Mouse (Mus musculus): ENCODE data around the gene Pom121l2. TPM values are rescaled to one million over a fixed set of nuclear protein-coding genes. Genes with fewer than 3 reads are reported as not detected.
A peak's percentile ranks its signal among the peaks of the same experiment; 100 is the strongest.

Gene Pom121l2
- polyA plus RNA-seq, 1 experiment from 2014 or later: 0.31 TPM

- no peak overlapping the region for H3K27ac ChIP-seq (replicated peaks; ENCODE audit: low read depth, low read length)
- peak overlapping the region; percentile 49 for H3K4me3 ChIP-seq (ENCODE audit: low read depth, low read length)
- H3K4me2 ChIP-seq (ENCODE audit: low read depth, severe bottlenecking): peak overlapping the region; percentile 91
- no peaks in the 10 kb centered on the region for H3K9me3 ChIP-seq (ENCODE audit: control insufficient read depth, low read length)
- peaks cover 86% of the 10 kb centered on the region for H3K27me3 ChIP-seq (ENCODE audit: control insufficient read depth, insufficient read depth, low read length)
- 0 out of 2 replicates have a peak overlapping the region, but pooled peaks have one; percentile 5 for H3K9ac ChIP-seq (ENCODE audit: low read length)
- under 1% methylated on average over 45 of the region's 45 CpGs for WGBS
- peak; percentile 71 for DNase-seq (ENCODE audit: low spot score)
- H3K36me3 ChIP-seq (ENCODE audit: control insufficient read depth, insufficient read depth, low read length): no peaks in the 10 kb centered on the region
- no peaks in the 10 kb centered on the region; the same call in 1 of the 2 replicates for H3K4me1 ChIP-seq (ENCODE audit: control insufficient read depth, insufficient read depth, low read length)
- ATAC-seq (ENCODE audit: insufficient number of reproducible peaks, low FRiP score, low TSS enrichment, low read depth): peak; percentile 84
These were observed 24.8 kb downstream of the Pom121l2 start for GRCm38 (mm10) chr13:22005605-22006333.

- H3K9ac ChIP-seq (ENCODE audit: low read length): no peak overlapping the region
- DNase-seq (ENCODE audit: low spot score): peak; percentile 78
- under 1% methylated on average over 38 of the region's 38 CpGs for WGBS
These were observed 25.5 kb downstream of the Pom121l2 start for GRCm38 (mm10) chr13:22006334-22007120.

GRCm38 (mm10) chr13:22007121-22007510, 26.1 kb downstream of the Pom121l2 start:
- Histone ChIP-seq H3K9ac (ENCODE audit: low read length) (no peak overlapping the region), H3K36me3 (ENCODE audit: control insufficient read depth, insufficient read depth, low read length) (no peaks in the 10 kb centered on the region), H3K27ac (replicated peaks; ENCODE audit: low read depth, low read length) (no peak overlapping the region), H3K4me2 (ENCODE audit: low read depth, severe bottlenecking) (peak overlapping the region; percentile 91), H3K4me1 (ENCODE audit: control insufficient read depth, insufficient read depth, low read length) (no peaks in the 10 kb centered on the region; the same call in 1 of the 2 replicates), H3K9me3 (ENCODE audit: control insufficient read depth, low read length) (no peaks in the 10 kb centered on the region), H3K4me3 (ENCODE audit: low read depth, low read length) (peak overlapping the region; percentile 49), H3K27me3 (ENCODE audit: control insufficient read depth, insufficient read depth, low read length) (peaks cover 82% of the 10 kb centered on the region)
- WGBS: 2% methylated on average over 18 of the region's 18 CpGs
- DNase-seq (ENCODE audit: low spot score) (no peak), ATAC-seq (ENCODE audit: insufficient number of reproducible peaks, low FRiP score, low TSS enrichment, low read depth) (no peak)

More at GRCm38 (mm10) chr13:22006334-22007120, 25.5 kb downstream of the Pom121l2 start:
- Histone ChIP-seq H3K4me2 (ENCODE audit: low read depth, severe bottlenecking) (peak overlapping the region; percentile 91), H3K27ac (replicated peaks; ENCODE audit: low read depth, low read length) (no peak overlapping the region), H3K27me3 (ENCODE audit: control insufficient read depth, insufficient read depth, low read length) (peaks cover 85% of the 10 kb centered on the region), H3K9me3 (ENCODE audit: control insufficient read depth, low read length) (no peaks in the 10 kb centered on the region), H3K4me3 (ENCODE audit: low read depth, low read length) (peak overlapping the region; percentile 49), H3K4me1 (ENCODE audit: control insufficient read depth, insufficient read depth, low read length) (no peaks in the 10 kb centered on the region; the same call in 1 of the 2 replicates), H3K36me3 (ENCODE audit: control insufficient read depth, insufficient read depth, low read length) (no peaks in the 10 kb centered on the region)
- ATAC-seq (ENCODE audit: insufficient number of reproducible peaks, low FRiP score, low TSS enrichment, low read depth): peak; percentile 87

- 51% methylated on average over 7 of the region's 7 CpGs for WGBS
- no peak for DNase-seq (ENCODE audit: low spot score)
- Histone ChIP-seq H3K27ac (replicated peaks; ENCODE audit: low read depth, low read length) (no peak overlapping the region), H3K4me1 (ENCODE audit: control insufficient read depth, insufficient read depth, low read length) (no peaks in the 10 kb centered on the region; the same call in 1 of the 2 replicates), H3K9me3 (ENCODE audit: control insufficient read depth, low read length) (no peaks in the 10 kb centered on the region), H3K36me3 (ENCODE audit: control insufficient read depth, insufficient read depth, low read length) (no peaks in the 10 kb centered on the region), H3K4me2 (ENCODE audit: low read depth, severe bottlenecking) (no peak overlapping the region; the same call in 1 of the 2 replicates), H3K9ac (ENCODE audit: low read length) (no peak overlapping the region), H3K27me3 (ENCODE audit: control insufficient read depth, insufficient read depth, low read length) (peaks cover 85% of the 10 kb centered on the region), H3K4me3 (ENCODE audit: low read depth, low read length) (no peak overlapping the region)
- no peak for ATAC-seq (ENCODE audit: insufficient number of reproducible peaks, low FRiP score, low TSS enrichment, low read depth)
These were observed 26.9 kb downstream of the Pom121l2 start for GRCm38 (mm10) chr13:22007872-22008271.

GRCm38 (mm10) chr13:22008707-22009106, 27.7 kb downstream of the Pom121l2 start:
- Histone ChIP-seq H3K27me3 (ENCODE audit: control insufficient read depth, insufficient read depth, low read length) (peaks cover 78% of the 10 kb centered on the region), H3K27ac (replicated peaks; ENCODE audit: low read depth, low read length) (no peak overlapping the region), H3K9me3 (ENCODE audit: control insufficient read depth, low read length) (no peaks in the 10 kb centered on the region), H3K9ac (ENCODE audit: low read length) (no peak overlapping the region), H3K4me1 (ENCODE audit: control insufficient read depth, insufficient read depth, low read length) (no peaks in the 10 kb centered on the region; the same call in 1 of the 2 replicates), H3K4me2 (ENCODE audit: low read depth, severe bottlenecking) (no peak overlapping the region), H3K36me3 (ENCODE audit: control insufficient read depth, insufficient read depth, low read length) (no peaks in the 10 kb centered on the region), H3K4me3 (ENCODE audit: low read depth, low read length) (no peak overlapping the region)
- ATAC-seq (ENCODE audit: insufficient number of reproducible peaks, low FRiP score, low TSS enrichment, low read depth) (no peak), DNase-seq (ENCODE audit: low spot score) (no peak)
- 80% methylated on average over 3 of the region's 3 CpGs for WGBS

- Histone ChIP-seq H3K9me3 (ENCODE audit: control insufficient read depth, low read length) (no peaks in the 10 kb centered on the region), H3K36me3 (ENCODE audit: control insufficient read depth, insufficient read depth, low read length) (no peaks in the 10 kb centered on the region), H3K4me2 (ENCODE audit: low read depth, severe bottlenecking) (no peak within 1 kb of the TSS), H3K27me3 (ENCODE audit: control insufficient read depth, insufficient read depth, low read length) (peaks cover 76% of the 10 kb centered on the region), H3K27ac (replicated peaks; ENCODE audit: low read depth, low read length) (no peak within 1 kb of the TSS), H3K9ac (ENCODE audit: low read length) (no peak within 1 kb of the TSS), H3K4me1 (ENCODE audit: control insufficient read depth, insufficient read depth, low read length) (no peaks in the 10 kb centered on the region; the same call in 1 of the 2 replicates), H3K4me3 (ENCODE audit: low read depth, low read length) (no peak within 1 kb of the TSS)
- ATAC-seq (ENCODE audit: insufficient number of reproducible peaks, low FRiP score, low TSS enrichment, low read depth): no peak
- 46% methylated on average over 7 of the region's 7 CpGs for WGBS
- DNase-seq (ENCODE audit: low spot score): no peak
These were observed 28.6 kb downstream of the Pom121l2 start, which contains the start of gene Prss16 for GRCm38 (mm10) chr13:22009642-22010041. TSS of gene Prss16 (minus strand) at chr13:22009742.

GRCm38 (mm10) chr13:22013716-22014115, 32.7 kb downstream of the Pom121l2 start:
- H3K4me1 ChIP-seq (ENCODE audit: control insufficient read depth, insufficient read depth, low read length): no peaks in the 10 kb centered on the region
- no peaks in the 10 kb centered on the region for H3K9me3 ChIP-seq (ENCODE audit: control insufficient read depth, low read length)
- H3K27me3 ChIP-seq (ENCODE audit: control insufficient read depth, insufficient read depth, low read length): peaks cover 48% of the 10 kb centered on the region
- no peak overlapping the region for H3K9ac ChIP-seq (ENCODE audit: low read length)
- ATAC-seq (ENCODE audit: insufficient number of reproducible peaks, low FRiP score, low TSS enrichment, low read depth) (no peak), DNase-seq (ENCODE audit: low spot score) (no peak)
- no peak overlapping the region for H3K4me3 ChIP-seq (ENCODE audit: low read depth, low read length)
- no peak overlapping the region for H3K4me2 ChIP-seq (ENCODE audit: low read depth, severe bottlenecking)
- H3K36me3 ChIP-seq (ENCODE audit: control insufficient read depth, insufficient read depth, low read length): no peaks in the 10 kb centered on the region
- 18% methylated on average over 13 of the region's 13 CpGs for WGBS
- H3K27ac ChIP-seq (replicated peaks; ENCODE audit: low read depth, low read length): no peak overlapping the region

GRCm38 (mm10) chr13:22014411-22014845, 33.4 kb downstream of the Pom121l2 start:
- peaks cover 45% of the 10 kb centered on the region for H3K27me3 ChIP-seq (ENCODE audit: control insufficient read depth, insufficient read depth, low read length)
- H3K4me3 ChIP-seq (ENCODE audit: low read depth, low read length): peak overlapping the region; percentile 8; the same call in 1 of the 2 replicates
- DNase-seq (ENCODE audit: low spot score) (no peak), ATAC-seq (ENCODE audit: insufficient number of reproducible peaks, low FRiP score, low TSS enrichment, low read depth) (no peak)
- no peaks in the 10 kb centered on the region for H3K36me3 ChIP-seq (ENCODE audit: control insufficient read depth, insufficient read depth, low read length)
- H3K27ac ChIP-seq (replicated peaks; ENCODE audit: low read depth, low read length): no peak overlapping the region
- no peak overlapping the region for H3K9ac ChIP-seq (ENCODE audit: low read length)
- H3K4me2 ChIP-seq (ENCODE audit: low read depth, severe bottlenecking): peak overlapping the region; percentile 23; the same call in 1 of the 2 replicates
- 12% methylated on average over 17 of the region's 17 CpGs for WGBS
- H3K4me1 ChIP-seq (ENCODE audit: control insufficient read depth, insufficient read depth, low read length): no peaks in the 10 kb centered on the region
- no peaks in the 10 kb centered on the region for H3K9me3 ChIP-seq (ENCODE audit: control insufficient read depth, low read length)

Data from limb, embryonic 11.5 days (tissue).